Mouse (Mus musculus) gastrocnemius, postnatal 4 days (tissue): ENCODE data around the gene AY074887. TPM values are rescaled to one million over a fixed set of nuclear protein-coding genes. Genes with fewer than 3 reads are reported as not detected.
A peak's percentile ranks its signal among the peaks of the same experiment; 100 is the strongest.
"Not testable (repeated sequence)": the region's sequence is repeated elsewhere in the genome, so short reads cannot be mapped to it uniquely, and the experiment has no call there.

Source experiments
- DNase-seq, 2 experiments: peaks; one replicate each; pipeline ENCODE4 v3.0.0; 2021 to 2022; ENCODE audit warnings: low spot score in 2 of 2, mixed read lengths in 2 of 2
- long read RNA-seq, 2 experiments: library from polyadenylated mRNA; stranded (forward); transcript quantifications; one replicate each; pipeline ENCODE4 v2.0.0; 2021
- total RNA-seq, 2 experiments: library from RNA; stranded (reverse); gene quantifications; 2 replicates each; pipeline ENCODE4 v1.2.3; 2021

The AY074887 gene
- total RNA-seq: under 1 TPM in 1 of 2 experiments, not detected in 1; 0.36 TPM
- long read RNA-seq, experiment 1: 0 reads
- long read RNA-seq, experiment 2: 0 reads

GRCm38 (mm10) chr9:54950575-54951321 is at the start of gene AY074887, which contains the start of gene Psma4:
Gene AY074887 (minus strand): TSS chr9:54950998.
Gene Psma4 (plus strand): TSS chr9:54950790.
- peak; percentile 92 to 94 for DNase-seq

- DNase-seq: no peak
Observed at GRCm38 (mm10) chr9:54995645-54996044, 44.8 kb upstream of the AY074887 start.

DNA sequence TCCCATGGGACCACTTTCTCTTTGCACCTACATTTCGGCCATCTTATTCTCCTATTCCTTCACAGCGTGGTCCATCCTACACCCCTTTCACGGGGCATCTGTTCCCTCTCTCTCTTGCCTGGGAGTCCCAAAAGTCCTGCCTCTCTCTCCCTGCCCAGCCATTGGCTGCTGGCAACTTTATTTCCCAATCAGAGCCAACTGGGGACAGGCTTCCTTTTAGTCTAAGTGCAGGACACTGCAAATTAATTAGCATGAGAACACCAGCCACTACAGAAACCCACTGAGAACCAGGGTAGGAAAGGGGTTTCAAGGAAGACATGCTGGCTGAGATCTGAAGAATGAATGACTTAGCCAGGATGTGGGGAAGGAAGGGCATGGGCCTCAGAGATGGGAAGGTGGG is 43.6 kb upstream of the AY074887 start:
- DNase-seq: no peak

DNA sequence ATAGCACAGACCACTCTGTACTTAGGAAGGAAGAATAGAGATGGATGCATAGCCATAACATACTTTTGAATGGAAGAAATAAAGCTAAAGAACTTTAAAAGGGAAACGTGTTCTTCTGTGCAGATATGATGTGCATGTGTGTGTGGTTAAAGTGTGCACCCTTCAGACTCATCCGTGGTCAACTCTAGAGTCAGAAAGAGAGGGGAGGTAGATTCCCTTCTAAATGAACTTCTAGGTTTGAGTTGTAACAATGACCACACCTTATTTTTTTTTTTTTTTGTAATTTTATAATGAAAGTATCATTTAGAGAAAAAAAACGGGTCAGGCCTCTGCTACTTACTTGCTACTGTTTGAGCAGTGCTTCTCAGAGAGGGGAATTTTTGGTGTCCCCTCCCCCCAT is 39.6 kb upstream of the AY074887 start:
- DNase-seq: no peak

GRCm38 (mm10) chr9:54982401-54982800 is 31.6 kb upstream of the AY074887 start:
- DNase-seq: no peak

GRCm38 (mm10) chr9:54981291-54982191 is 30.7 kb upstream of the AY074887 start:
- DNase-seq: peak in 1 of 2 experiments; percentile 24

GRCm38 (mm10) chr9:54980674-54981073 is 29.9 kb upstream of the AY074887 start, which contains the start of gene Chrna5:
Gene Chrna5 (plus strand): TSS chr9:54980880.
- DNase-seq: no peak

GRCm38 (mm10) chr9:54969972-54970637 is 19.3 kb upstream of the AY074887 start:
- no peak for DNase-seq

DNA sequence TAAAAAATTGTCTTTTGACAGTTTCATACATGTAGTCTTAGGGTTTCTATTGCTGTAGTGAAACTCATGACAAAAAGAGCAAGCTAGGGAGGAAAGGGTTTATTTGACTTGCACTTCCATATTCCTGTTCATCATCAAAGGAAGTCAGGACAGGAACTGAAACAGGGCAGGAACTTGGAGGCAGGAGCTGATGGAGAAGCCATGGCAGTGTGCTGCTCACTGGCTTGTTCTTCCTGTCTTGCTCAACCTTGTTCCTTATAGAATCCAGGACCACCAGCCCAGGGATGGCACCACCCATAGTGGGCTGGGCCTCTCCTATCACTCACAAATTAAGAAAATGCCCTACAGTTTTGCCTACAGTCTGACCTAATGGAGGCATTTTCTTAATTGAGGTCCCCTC is 12.9 kb upstream of the AY074887 start:
- DNase-seq: no peak

GRCm38 (mm10) chr9:54961059-54961458 is 10.3 kb upstream of the AY074887 start:
- no peak for DNase-seq

DNA sequence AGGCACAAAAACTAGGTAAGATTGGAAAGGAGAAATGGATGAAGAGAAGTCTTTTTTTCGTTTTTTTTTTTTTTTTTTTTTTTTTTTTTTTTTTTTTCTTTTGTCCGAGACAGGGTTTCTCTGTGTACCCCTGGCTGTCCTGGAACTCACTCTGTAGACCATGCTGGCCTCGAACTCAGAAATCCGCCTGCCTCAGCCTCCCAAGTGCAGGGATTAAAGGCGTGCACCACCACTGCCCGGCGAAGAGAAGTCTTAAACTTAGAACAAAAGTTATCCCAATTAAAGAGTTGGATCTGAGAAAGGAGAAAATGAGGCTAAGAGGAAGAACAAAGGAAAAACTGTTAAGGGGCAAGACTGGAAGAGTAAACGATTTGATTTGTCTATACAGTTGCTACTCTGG is 636 bp downstream of the AY074887 start:
- DNase-seq: not testable (repeated sequence)

DNA sequence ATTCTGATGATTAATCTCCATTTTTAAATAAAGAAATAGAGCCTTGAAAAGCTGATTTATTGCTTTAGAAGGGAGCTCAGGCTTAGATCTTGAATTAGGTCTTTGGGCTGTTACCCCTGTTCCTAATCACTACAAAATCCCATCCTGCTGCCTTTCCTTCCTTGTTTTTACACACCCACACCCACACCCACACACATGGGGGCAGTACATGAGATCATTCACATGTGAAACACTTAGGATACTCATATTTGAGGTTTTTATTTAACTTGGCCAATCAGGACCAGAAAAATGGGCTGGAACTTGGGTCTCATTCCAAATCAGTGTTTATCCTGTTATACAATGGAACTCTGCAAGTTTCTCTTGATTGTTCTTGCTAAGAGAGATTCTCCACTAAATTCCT is 1.3 kb downstream of the AY074887 start:
- peak in 1 of 2 experiments; percentile 25 for DNase-seq

- no peak for DNase-seq
Observed at GRCm38 (mm10) chr9:54946256-54946655, 4.5 kb downstream of the AY074887 start.

- DNase-seq: no peak
Observed at GRCm38 (mm10) chr9:54944467-54944866, 6.3 kb downstream of the AY074887 start.

GRCm38 (mm10) chr9:54942071-54942470 is 8.7 kb downstream of the AY074887 start:
- DNase-seq: no peak

GRCm38 (mm10) chr9:54932379-54932778 is 18.4 kb downstream of the AY074887 start:
- no peak for DNase-seq

- no peak for DNase-seq
Observed at GRCm38 (mm10) chr9:54931765-54932164, 19.0 kb downstream of the AY074887 start.

- DNase-seq: no peak
Observed at GRCm38 (mm10) chr9:54930741-54931140, 20.1 kb downstream of the AY074887 start.

DNA sequence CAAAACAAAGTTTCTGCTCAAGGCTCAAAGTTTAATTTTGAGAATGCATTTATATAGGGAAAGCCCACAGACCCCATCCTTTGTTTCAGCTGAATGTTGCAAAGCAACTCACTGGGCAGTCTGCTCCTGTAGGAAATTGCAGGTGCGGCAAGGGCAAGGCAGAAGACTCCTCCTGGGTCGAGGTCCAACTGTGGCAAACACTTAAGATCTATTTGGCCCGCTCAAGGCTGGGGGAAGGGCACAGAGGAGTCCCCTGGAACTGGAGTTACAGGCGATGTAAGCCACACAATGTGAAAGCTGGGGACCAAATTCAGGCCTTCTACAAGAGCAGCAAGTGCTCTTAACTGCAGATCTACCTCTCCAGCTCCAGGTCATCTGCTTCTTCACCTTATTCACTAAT is 30.9 kb downstream of the AY074887 start:
- DNase-seq: no peak

GRCm38 (mm10) chr9:54918781-54919180 is 32.0 kb downstream of the AY074887 start:
- no peak for DNase-seq

DNA sequence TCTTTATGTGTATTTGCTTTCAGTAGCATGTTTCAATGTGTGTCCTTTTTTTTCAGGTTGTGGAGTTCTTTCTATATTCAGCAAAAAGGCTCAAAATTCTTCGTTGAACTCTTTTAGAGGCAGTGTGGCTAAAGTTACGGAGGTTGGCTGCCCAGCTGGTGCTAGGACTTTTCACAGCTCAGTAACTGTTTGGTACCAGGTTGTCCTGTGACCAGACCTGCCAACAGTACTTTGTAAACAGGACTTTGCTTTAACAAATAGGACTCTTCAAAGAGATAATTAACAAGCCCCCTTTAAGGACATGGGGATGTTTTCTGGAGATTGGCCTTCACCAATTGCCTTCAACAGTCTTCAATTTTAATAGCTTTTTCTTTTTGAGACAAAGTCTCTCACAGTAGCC is 32.6 kb downstream of the AY074887 start:
- no peak for DNase-seq
